Mouse (Mus musculus) regulatory T cell (primary cell): ENCODE results near the gene Inpp4a.

Experiments used
- in situ Hi-C: fragments of 300-600 bp; cut with MboI, MseI; formaldehyde crosslinking; loops from one replicate; pipeline ENCODE4 v1.15.1; 2025; ENCODE audit warnings: high pct_unique_total_duplicates

The Inpp4a gene

DNA sequence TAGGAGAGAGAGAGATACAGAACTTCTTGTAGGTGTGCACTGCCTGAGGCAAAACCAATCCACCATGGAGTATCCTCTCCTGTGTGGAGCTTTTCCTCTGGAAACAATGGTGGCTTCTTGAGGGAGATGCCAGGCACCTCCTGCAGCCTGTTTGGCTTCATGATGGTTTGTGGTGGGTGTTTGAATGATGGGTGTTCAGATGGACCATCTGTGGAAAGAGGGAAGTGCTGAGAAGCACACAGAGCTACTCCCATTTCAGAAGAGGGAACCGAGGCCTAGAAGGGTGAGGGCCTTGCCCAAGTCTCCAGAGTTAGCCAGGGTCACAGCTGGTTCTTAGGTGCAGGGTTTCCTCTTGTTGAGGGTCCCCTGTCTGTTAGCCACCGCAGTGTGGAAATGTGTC, 23.0 kb downstream of the Inpp4a start:
- in situ Hi-C loops: no loop called here

DNA sequence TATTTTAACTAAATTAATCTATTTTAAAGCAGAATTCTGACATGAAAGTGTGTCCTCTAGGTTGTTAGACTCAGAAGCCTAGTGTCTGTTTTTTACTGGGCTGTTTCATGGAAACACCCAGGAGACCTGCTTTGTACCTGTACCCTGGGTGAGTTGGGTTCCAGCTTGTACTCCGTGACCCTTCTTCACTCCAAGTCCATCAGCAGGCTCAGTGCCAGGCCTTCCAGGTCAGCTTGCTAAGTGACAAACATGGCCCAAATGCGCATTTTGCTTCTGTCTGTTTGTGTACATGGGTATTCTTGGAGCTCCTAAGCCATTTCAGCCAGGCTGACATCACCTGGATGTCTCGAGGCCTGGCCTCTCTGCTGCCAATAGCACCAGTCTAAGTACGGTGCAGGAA, 23.5 kb downstream of the Inpp4a start:
- in situ Hi-C loops: no loop called here

DNA sequence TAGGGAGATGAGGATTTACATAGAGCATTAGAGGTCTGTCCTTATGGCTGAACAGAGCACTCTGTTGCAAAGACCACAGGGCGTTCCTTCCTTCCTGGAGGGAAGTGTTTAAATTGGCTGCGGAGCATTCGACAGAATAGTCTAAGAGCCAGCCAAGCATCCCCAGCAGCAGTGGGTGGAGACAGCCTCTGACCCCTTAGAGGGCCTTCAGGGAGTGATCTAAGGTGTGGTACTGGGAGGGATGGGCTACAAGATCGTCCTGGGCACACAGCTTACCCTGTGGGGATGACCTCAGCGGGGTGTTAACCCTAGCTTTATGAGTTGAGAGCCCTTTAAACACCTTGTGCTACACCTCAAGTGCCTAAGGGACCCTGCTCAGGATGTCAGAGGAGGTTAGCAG, 24.9 kb downstream of the Inpp4a start:
- in situ Hi-C loops: no loop called here

DNA sequence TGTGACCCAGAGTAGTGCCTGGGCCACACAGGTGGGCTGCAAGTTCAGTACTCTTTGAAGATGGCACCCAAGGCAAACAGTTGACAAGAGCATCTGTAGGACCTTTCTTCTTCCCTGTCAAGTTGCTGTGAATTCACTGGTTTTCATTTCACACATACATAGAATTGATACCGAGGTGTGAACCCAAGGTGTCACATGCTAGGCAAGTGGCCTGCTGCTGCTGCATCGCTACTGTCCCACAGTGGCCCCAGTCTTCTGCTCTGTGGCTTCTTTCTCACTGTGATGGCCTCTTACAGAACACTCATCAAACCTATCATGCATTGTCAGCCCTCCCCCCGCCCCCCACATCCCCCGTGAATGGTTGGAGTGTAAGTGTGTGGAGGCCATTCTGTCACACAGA, 27.6 kb downstream of the Inpp4a start:
- in situ Hi-C loops: no loop called here

DNA sequence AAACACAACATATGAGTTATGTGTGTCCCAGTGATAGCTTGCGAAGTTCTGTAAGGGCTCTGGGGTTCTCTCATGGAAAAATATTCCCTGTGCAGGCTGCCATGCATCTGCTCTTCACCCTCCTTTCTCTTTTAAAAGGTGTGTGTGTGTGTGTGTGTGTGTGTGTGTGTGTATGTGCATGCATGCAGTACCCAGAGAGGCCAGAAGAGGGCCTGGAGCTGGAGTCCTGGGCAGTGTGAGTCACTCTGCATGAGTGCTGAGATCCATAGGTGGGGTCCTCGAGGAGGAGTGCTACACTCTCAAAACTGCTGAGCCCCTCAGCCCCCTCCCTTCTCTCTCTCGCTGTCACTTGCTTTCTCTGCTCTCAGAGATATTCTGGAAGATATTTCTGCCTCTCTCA, 29.5 kb downstream of the Inpp4a start:
- in situ Hi-C loops: no loop called here

DNA sequence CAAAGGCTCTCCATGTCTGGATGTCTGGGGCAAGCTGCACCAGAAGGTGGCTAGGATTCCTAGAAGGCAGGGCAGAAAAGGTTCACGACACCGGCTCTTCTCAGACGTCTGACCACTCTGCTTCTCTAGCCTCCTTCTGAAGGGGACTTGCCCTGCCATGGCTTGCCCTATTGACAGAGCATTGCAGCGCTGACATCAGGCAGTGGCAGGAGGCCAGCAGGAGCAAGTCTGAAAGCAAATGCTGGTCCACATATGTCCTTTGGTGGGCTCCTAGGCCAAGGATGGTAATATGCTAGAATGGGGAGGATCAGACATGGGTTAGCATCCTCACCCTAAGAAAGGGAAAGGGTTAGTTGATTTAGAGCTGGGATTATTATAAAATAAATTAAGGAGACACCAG, 30.2 kb downstream of the Inpp4a start:
- in situ Hi-C loops: no loop called here

DNA sequence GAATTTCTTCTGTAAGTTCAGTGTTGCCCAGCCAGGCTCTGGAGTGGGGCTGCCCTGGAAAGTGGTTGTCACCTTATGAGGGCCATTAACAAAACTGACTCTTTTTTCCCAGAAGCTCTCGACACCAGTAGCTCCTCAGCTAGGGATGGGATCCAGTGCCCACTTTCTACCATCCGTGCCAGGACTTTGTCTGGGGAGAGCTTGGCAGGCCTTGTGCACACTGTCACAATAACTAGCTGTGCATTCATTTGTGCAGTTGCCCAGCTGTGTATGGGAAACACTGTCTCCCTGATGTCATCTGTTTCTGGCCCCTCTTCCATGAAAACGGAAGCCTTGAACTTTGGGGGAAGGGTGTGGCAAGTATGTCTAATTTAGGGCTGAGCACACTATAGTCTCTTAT, 33.1 kb downstream of the Inpp4a start:
- in situ Hi-C loops: no loop called here

DNA sequence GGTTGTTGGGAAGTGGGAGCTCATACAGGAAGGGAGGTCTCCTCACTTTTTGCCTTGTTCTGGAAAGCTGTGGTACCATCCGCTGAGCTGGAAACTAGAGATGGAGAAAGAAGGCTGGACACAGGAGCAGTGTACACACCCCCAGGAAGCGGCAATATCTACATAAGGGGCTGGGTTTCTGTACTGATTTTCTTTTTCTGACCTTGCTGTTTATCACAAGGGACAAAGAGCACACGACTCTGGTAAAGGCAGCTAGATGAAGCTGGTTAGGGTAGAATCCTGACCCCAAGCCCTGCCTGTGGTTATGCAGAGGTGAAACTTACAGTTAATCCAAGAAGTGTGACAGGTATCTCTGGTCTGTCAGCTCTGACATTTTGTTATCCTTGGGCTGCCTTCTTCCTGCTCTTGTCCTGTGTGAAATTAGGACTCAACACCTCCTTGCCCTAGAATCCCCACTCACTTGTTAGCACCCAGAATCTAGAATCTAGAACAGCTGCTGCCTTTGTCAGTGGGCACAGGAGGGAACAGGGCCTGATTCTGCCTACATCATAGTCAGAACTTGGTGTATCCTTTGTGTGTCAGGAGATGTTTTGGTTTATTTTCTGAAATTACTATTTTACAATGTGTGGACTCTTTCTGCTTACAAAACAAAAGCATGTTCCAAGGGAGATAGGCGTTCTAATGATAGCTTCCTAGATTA, 34.2 kb downstream of the Inpp4a start:
- in situ Hi-C loops: no loop called here

DNA sequence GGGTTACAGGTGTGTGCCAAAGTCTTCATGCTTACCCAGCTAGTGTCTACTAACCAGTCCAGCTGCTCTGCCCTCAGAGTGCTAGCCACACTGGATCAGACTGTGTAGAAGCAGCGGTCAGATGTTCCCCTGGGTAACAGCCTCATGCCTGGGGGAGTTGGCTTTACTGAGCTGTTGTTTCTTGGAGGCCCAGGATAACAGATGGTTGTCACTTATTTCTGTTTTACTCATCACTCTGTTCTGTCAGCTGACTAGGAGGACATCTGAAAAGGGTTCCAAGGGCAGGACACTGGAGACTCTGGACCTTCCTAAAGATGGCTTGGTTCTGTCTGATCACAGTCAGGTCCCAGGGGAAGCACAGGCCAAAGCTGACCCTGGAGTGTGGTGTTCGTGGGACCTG, 36.4 kb downstream of the Inpp4a start:
- in situ Hi-C loops: no loop called here

DNA sequence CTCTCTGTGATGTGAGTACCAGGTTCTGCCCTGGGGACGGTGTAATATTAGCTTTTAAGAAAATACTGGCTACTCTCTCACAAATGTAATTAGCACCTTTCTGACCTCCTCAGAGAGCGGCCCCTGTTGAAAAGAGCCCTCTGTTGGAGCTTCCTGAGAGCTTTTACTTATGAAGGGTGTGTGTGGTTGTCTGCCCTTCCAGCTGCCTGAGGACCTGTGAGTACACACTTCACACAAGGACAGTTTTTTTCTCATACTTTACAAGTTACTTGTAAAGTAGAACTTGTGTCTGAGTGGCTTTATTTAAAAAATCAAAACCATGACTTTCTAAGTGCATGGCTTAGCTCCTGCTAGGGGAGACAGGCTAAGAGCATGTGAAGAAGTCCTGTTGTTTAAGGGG, 37.1 kb downstream of the Inpp4a start:
- in situ Hi-C loops: no loop called here

DNA sequence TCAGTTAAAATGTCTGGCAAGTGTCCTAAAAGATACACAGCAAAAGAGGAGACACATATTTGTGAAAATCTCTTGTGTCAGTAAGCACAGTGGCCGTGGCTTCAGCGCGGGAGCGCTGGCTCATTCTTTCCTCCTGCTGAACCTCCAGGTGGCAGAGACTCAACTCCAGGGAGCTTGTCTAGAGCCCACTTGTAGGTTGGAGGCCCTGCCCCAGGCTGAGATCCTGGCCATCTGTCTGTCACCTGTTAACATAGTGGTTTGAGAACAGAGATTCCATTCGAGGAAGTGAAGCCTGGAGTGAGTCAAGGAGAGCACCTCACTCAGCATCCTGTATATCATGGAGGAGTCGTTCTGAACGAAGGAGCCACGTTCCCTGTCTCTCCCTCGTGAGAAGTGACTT, 37.6 kb downstream of the Inpp4a start:
- in situ Hi-C loops: no loop called here

DNA sequence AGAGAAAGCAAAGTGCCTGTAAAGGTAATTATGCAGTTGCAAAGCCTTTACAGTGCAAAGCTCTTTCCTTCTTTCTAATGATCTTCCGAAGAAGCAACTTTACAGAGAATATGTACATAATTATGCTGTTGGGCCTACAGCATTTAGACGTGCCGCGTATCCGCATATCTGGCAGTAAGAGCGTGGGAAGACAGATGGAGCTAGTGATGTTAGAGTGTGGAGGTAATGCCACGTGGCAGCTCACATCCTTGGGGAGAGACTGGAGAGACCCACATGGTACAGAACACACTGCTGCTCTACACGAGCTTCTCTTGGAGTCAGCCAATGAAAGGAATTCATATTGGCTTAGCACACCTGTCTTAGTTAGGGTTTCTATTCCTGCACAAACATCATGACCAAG, 39.5 kb downstream of the Inpp4a start:
- in situ Hi-C loops: no loop called here

DNA sequence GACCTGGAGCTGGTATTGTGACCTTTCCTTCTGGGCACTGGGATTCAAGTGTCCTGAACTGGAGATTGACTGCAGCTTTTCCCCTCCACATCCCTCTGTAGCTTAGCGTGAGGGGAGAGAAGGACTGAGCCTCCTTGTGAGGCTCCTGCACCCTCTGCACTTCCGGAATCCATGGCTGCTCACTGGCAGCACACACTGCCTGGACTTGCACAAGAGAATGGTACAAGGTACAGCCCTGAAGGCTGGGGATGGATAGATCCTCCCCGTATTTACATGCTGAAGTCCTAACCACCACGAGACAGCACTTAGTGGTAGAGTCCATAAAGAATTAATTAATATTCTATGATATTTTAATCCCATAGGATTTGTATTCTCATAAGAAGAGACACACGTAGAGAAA, 41.7 kb downstream of the Inpp4a start:
- in situ Hi-C loops: no loop called here

DNA sequence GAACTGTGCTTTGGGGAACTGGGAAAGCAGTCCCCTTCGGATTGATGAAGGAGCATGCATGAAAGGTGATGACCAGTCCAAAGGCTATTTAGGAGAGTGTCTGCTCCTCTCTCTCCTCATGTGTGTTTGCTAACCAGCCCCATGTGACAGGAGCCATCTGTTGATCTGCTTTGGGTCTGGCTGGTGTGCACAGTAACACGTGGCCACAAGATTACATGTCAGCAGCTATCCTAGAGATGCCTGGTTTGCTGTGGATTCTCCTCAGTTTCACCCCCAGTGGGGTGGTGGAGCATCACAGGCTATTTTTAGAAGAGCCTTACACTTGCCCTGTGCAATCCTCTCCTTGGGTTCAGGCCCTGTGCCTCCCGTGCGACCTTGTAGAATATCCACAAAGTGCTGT, 42.2 kb downstream of the Inpp4a start:
- in situ Hi-C loops: no loop called here

DNA sequence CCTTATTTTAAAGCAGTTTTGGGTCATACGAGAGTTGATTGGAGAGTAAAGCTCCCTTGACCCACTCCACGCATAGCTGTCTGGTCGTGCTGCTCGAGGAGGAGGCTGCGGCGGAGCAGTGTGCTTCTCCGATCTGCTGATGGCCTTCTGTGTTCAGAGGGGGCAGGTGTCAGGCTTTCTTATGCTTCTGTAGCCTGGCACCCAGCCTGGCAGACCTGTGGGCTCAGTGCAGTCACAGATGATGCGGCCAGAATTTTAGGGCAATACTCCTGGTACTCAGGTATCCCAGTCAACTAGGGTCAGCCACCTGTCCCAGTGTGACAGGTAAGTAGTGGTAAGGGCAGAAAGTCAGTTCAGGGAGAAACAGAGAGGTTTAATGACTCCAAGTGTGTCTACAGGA, 42.9 kb downstream of the Inpp4a start:
- in situ Hi-C loops: no loop called here

DNA sequence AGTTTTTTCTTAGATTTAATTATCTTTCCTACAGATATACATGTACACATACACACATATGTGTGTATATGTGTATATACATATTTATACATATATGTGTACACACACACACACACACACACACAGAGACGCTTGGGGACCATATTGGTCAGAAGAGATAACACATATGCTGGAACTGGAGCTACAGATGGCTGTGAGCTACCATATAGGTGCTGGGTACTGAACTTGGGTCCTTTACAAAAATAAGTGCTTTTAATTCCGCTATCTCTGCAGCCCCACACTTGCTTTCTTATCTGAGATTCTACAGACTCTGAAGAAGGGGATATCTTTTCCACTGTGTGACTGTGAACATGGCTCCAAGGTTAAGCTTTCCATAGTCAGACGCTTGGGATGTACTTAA, 43.6 kb downstream of the Inpp4a start:
- in situ Hi-C loops: no loop called here

DNA sequence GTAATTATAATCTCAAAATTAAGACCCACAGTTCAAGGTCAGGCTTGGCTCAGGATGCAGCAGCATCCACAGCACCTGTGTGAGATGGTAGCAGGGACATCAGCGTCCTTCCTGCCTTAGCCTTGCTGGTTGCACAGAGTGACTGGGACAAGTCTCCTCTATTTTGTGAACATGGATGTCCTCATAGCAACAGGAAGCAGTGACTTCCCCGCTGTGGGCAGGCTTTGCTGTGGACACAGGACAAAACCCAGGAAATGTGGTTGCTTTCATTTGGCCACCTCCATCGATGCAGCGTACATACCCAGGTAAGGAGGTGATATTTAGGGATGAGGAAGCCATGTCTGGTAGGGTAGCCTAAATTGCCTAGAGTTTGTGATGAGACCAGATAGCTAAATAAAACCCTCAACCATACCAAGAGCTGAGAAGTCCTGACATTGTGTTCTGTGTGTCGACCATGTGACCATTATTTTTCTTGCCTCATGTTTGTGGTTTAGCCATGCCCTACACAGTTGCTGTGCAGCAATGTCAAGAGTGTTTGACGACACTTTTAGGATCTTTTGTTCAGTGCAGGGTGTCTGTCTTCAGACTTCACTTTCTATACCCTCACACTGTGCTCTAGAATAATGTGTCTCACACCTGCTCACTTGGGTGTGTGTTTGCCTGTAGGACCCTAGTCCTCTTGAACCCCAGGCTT, 44.7 kb downstream of the Inpp4a start:
- in situ Hi-C loops: no loop called here

DNA sequence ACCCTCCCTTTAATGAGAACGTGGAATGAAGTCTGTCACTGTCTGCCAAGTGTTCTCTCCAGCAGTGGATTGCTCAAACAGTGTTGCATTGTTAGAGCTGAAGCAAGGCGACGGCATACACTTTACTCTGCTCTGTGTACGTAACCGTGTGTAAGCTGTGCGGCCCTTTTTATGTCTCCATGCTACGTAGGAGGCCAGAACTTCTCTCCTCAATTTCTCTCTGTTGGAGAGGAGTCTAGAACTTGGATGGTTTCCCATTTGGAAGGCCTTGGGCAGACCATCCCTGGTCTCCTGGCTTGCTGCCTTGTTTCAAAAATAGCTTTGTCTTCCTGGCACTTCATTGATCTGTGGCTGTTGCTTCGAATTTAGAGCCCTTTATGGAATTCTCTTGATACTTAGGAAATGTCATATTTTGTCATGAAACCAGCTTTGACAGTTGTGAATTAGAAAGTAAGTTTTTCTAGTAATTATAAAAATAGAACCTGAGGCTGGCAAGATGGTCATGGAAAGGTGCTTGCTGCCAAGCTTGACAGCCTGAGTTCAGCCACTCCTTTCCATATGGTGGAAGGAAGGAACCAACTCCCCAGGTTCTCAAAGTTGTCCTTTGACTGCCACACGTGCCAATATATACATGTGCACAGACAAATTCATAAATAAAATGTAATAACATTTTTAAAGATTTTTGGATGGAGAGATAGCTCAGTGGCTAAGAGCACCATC, 47.9 kb downstream of the Inpp4a start:
- in situ Hi-C loops: no loop called here

DNA sequence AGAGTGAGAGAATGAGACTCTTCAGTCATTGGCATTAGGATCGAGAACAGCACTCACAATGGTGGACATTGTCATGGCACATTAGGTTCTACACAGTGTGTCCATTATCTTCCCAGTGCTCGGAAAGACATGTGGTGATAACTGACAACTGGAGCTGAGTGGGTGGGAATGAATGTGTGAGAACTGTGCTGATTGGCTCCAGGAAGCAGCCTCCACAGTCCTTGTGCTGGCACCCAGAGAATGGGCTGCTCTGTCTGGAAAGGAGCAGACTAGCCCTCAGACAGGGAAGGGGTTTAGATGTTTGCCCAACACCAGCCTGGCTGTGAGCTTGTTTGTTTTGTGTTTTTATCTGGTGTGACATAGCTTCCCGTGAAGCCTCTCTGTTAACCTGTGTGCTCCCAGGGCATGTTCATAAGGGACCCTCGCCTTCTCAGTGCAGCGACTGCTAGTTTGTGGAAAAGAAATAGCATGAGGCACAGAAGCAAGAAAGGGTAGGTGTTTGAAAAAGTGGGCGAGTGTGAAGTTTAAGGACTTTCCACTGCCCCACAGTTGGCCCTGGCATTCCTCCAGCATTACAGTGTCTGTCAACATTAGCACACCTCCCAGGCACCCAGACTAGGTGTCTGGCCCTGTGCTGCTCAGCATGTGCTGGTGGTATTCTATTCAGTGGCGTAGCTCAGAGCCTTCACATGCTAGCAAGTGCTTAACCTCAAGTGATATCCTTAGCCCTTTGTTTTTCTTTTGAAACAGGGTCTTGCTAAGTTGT, 51.4 kb downstream of the Inpp4a start:
- in situ Hi-C loops: no loop called here

DNA sequence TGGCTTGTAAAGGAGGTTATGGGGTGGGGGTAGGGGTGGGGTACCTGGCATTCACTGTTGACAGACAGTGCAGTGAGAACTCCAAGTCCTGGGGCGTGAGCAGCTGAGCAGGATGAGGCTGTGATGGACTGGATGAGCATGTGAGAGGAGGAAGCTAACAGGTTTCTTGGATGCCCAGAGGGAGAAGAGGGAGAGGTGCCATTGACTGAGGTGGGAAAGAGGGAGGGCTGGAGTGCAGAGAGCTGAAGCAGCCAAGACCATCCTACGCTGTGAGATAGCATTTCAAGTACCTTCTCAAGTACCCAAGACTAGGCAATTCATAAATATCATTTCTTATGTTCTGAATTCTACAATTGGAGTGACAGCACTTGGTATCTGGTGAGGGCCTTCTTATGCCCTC, 52.3 kb downstream of the Inpp4a start:
- in situ Hi-C loops: no loop called here

DNA sequence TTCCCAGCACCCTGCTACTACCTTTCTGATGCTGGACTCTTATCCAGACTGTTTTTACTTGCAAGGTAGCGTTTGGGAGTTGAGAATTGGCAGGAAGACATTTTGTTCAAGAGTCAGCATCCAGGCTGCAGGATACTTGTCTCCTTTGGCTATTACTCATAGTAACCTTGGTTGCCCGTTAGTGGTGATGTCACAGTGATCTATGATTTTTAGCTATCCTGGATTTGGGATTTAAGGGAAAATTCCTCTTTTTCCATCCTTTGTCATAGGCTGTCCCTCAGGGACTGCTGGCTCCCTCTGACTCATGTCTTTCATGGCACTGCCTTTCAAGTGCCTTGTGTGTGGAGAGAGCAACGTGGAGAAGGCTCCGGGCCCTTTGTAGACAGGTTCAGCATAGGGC, 53.8 kb downstream of the Inpp4a start:
- in situ Hi-C loops: no loop called here

DNA sequence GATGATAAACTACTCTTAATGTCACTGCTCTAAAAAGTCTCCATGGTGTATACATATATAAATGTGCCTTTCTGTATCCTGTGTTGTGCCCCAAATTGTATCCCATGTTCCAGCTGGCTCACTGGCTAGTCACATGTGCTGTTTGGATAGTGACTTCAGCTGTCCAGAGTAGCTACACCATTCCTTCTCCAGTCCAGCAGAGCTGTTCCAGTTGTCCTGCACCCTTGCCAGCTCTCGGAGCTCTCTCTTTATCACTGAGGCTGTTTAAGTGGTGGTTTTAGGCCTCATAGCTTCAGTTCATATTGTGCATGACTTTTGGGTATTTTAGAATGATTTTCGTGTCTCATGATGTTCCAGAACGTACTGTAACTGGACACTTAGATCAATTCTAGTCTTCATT, 55.8 kb downstream of the Inpp4a start:
- in situ Hi-C loops: no loop called here
